Mouse (Mus musculus): ENCODE measurements around the gene Gpr82.

The Gpr82 gene

DNA sequence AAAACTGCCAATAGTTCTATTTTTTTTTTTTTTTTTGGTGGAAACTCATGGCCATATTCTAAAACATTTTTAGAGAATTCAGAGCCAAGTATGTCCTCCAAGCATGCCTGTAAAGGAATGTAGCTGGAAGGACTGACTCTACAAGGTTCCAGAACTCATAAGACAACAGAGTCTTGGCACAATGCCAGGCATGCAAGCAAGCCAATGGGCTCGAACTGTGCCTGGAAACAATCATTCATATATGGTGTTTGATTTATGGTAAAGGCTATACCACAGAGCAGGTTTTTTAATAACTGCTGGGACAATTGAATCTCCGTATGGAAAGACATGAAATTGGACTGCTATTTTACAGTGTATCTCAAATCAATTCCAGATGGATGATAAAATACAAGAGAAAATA, 43.9 kb downstream of the Gpr82 start:
- no peak for DNase-seq

- peak; percentile 41 for DNase-seq
These were observed 49.0 kb downstream of the Gpr82 start for GRCm38 (mm10) chrX:13710174-13710573.
